Mouse (Mus musculus): ENCODE results near the gene Wfdc18.

- TF ChIP-seq ZC3H11A (IDR thresholded peaks at IDR 0.05; ENCODE audit: low read depth, low read length) (no peak), CTCF (conservative IDR thresholded peaks at IDR 0.05 in 1 of 2, IDR thresholded peaks at IDR 0.05 in 1 of 2; ENCODE audit: low read depth in 2 of 2, low read length in 2 of 2) (no peak), POLR2A (IDR thresholded peaks at IDR 0.05; ENCODE audit: low read depth, low read length) (no peak), EP300 (IDR thresholded peaks at IDR 0.05; ENCODE audit: low read length) (no peak; the same call in 1 of the 2 replicates)
Observed at GRCm38 (mm10) chr11:83662204-83662603, 46.6 kb upstream of the Wfdc18 start, which contains the start of gene Ccl4.

Data from CH12.LX (cell line).